Mouse (Mus musculus): ENCODE measurements at regions not wholly inside any gene's neighbourhood (a gene's known extent, or its start where the extent isn't known, plus 50 kb on each side); places are given as distances from the start of the nearest gene placed in this dataset.

DNA sequence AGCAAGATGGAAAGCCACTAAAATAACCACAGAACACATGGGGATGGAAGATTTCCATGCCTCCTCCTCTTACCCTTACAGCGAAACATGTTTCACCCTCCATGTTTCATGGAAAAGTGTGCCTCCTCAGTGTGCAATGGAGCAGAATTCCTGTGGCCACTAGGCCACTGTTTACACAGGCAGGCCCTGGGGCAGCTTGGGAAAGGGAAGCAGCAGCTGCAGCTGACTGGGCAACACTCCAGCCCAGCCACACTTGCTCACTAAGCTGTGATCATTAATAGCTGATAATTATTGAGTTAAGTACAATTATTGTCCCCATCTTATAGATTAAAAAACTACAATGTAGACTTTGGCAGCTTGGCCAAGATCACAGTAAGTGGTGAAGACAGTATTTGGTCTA lies 402.5 kb upstream of the Acvr2a start:
- no peak for DNase-seq

DNA sequence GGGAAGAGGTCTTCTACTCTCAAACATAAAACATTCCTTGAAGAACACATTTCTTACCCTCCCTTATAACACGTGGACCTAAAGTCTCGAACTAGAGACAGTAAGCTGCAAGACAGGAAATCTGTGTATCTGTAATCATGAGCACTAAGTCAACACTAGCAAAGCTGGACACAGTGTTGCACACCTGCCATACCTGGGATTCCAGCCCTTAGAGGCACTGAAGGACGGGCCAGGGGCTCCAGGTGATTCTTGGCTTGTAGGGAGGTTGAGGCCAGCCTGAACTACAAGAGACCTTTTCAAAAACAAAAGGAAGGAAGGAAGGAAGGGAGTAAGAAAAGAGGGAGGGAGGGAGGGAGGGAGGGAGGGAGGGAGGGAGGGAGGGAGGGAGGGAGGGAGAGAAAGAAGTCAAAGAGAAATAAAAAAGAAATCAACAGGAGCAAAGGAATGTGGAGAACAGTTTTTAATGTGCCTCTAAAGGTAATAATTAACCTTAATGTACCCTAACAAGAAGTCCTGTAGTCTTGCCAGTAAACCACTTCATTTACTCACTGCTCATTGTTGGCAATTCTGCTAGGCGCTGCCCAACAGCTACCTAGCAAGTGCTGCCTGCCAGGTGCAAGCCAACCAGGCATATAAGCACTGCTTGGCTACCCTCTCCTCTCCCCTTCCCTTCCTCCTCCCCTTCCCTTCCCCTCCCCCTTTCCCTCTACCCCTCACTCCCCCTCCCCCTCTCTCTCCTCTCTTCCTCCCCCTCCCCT lies 401.0 kb upstream of the Acvr2a start:
- no peak for DNase-seq

DNA sequence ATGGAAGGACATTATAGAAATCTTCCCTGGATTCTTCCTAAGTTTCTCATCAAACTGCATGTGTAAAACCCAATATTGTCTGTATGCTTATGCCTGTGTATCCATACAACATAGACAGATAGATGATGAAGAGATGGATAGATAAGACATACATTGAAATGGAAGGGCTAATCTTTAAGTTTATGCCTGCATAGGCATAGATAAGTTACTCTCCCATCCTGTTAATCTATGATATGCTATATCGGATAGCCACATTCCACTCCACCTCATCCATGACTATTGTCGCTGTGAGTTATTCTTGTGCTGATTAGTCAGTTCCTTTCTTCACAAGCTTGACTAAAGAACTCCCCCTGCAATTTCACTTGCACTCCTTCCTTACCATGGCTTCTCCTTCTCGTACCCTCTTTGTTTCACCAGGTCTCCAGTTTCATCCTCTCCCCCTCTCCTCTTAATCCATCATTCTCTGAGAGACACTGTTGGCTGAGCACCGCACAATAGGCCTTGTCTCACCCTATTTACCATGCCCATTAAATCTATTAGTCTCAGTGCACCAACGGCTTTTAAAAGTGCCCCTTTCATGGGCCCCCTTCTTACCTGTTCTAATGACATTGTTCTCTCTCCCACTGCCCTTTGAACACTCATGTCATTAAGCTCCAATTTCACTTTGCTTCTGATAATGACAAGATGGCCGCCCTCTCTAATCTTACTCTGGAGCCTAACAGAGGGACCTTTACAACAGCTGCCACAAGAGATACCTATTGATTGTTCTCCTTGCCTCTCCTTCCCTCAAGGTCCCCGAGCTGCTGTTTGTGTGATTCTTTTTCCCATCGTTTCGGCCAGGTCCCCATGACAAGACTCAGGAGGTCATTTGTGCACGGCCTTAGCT lies 399.1 kb upstream of the Acvr2a start:
- no peak for DNase-seq

DNA sequence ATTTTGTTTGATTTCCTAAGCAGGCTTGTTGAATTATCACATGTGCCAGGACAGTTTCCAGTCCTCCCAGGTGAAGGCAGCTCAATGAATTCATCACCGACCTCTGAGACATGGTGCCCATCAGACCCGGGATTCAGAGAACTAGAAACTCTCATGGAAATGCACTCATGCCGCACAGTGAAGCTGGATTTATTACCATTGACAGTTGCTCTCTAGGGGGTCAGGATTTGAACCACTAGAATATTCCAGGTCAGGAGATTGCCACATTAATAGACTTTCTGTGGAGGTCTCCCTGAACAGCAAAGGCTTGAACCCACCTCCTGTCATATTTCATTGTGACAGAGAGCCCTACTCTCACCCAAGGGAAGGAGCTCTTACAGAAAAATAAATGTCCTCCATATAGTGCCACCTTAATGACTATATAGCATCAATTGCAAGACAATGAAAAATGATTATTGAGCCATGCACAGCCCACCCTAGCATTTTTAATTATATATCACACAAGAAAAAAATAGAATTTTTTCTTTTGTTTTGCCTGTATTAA lies 397.6 kb upstream of the Acvr2a start:
- no peak for DNase-seq

DNA sequence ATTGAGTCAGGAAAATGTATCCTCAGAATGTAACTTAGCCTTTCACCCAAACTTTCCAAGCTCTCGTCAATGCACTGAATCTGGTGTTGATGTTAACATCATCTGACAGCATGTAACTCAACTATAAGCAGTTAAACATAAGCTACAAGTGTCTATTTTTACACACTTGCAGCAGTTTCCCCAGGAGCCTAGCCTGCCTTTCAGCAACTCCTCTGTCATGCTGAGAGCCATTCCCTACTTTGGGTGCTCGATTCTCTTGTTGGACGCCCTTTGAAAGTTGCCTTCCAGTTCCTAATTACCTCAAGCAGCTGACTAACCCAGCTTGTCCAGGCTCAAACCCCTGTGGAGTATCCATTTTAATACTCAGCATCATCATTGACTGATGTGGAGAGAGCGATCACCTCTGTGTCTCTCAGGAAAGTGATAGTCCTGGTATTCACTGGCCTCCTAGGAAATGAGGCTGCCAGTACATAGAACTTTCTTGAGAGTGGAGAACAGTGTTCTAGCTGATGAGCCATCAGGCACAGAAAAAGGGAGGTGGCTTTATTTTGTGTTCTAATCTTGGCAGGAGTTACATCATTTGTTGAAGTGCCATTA lies 396.8 kb upstream of the Acvr2a start:
- DNase-seq = no peak

DNA sequence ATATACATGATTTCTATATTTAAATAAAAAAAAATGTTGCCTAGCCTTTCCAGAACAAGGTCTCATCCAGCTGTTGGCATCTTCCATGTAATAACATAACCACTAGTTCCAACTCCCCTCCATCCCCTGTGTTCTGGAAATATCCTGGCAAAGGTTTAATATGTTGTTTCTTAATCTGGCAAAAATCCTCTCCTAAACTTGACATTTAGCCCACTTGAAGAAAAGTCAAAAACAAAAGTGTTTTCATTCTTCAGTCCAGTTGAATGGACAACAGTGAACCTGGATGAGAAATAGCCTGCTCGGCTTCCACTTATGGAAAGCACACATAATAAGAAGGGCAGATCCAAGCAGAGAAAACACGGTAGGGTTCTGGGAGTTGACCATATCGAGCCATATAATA lies 393.1 kb upstream of the Acvr2a start:
- no peak for DNase-seq

DNA sequence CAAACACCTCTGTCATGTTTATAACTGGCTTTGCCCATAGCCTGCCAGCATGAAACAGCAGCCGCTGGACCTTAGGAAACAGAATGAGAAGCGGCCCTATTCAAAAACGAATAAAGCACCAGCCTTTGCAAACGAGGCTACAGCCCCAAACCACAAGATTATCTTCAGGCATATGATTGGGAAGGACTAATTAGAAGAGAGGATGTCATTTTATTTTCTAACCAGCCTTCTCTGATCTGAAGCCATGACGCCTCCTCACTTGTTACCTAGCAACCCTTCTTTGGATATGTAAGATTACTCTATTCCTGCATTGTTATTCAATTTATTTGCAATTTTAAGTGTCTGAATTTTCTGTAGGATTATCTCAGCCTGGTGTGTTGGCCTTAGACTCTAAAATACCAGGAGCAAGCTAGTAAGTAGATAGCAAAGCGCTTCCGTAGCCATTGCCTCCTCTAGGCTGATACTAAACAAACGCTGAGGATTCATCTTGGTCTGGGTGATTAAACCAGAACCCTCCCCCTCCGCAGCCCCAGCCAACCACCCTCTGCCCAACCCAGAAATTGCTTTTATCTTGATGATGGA lies 390.0 kb upstream of the Acvr2a start:
- no peak for DNase-seq

DNA sequence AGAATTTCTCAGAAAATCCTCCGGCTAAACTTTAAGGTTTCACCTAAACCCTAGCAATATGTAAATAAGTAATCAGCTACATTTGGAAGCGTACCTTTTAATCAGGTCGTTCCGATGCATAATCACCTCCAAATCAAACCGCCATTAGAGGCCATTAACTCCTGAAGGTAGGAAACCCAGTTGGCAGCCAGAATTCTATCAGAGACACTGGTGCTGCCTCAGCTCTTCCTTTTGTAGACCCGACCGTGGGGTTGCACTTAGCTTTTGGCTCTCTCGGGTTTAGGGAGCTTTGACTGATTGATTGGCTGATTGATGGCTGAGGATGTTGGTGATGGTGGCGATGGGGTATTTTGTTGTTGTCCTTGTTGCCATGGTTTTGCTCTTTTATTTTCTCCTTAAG lies 389.3 kb upstream of the Acvr2a start:
- no peak for DNase-seq

DNA sequence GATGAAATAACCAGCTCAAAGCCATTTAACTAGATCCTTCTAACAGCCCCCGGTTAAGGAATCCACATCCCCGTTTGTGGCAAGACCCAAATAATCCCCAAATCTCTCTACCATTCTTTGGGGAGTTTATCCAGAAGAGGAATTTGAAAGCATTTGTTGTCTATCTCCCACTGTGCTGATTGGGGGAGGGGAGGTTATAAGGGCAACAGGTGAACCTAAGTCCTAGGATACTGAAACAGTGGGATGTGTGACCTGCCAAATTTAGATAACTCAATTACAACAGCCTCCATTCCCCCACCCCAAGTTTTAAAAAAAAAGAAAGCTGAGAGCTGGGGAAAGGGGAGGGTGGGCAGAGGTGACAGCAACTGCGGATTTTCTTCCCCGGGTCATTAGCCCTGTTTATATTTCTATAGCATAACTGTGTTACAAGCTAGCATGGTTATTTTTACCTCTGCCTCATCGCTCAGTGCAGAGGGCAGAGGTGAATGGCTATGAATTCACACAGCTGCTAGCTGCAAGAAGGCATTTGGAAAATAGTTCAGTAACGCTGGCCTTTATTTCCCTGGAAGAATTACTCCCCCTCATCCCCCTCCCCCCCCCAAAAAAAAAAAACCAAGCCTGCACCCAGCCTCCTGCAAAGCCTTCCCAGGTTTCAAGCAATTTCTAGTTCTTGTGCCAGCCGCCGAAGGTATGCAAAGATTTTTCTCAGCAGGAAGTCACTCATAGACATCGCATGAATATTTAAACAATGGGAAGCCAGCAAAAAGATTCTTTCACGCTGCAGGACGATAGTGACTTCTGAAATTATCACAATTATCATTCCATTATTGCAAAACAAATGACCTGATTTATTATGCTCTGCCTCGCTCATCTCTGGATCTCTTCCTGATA lies 388.5 kb upstream of the Acvr2a start:
- DNase-seq = no peak

DNA sequence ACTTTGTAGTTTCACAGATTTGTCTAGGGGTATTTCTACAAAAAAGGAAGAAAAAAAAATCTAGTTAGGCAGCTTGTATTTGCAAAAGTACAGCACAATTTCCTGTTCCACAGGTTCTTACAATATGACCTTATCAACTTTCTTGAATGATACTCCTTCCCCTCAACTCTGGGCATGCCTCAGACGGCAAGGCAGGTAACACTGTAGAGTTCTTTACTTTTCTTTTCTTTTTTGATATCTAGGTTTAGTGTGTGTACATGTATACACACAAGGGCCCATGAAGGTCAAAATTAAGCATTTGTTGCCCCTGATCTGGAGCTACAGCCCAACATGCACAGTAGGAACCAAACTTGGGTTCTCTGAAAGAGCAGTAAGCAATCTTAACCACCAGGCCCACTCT lies 381.4 kb upstream of the Acvr2a start:
- DNase-seq = no peak

DNA sequence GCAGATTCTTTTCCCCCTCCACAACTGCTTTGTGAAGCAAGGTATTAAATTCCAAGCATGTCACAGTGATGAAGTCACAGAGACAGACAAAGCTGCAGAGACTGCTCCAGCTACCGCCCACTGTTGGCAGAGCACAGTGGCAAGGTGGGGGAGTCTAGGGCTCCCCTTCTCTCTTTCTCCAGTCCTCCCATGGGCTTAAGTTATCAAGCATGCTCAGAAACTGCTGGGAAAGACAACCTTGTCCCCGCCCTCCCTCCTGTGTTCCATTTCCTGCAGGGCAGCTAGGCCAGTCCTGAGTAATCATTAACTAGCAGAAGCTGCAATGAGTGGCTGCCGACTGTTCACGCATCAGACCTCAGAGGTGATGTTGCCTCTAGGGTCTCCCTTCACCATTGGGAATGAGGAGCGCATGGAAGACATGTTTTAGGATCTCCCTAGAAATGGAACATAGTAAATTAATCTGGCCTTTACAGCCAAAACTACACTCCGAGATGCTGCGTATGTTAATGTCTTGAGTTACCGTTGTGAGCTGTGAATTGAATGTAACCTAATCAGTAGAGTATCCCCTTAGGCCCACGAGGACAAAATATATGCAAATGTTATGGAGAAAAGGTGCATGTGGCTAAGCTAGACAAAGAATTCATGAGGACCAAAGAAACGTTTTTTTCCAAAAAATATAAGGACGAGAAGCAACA lies 372.5 kb upstream of the Acvr2a start:
- no peak for DNase-seq

DNA sequence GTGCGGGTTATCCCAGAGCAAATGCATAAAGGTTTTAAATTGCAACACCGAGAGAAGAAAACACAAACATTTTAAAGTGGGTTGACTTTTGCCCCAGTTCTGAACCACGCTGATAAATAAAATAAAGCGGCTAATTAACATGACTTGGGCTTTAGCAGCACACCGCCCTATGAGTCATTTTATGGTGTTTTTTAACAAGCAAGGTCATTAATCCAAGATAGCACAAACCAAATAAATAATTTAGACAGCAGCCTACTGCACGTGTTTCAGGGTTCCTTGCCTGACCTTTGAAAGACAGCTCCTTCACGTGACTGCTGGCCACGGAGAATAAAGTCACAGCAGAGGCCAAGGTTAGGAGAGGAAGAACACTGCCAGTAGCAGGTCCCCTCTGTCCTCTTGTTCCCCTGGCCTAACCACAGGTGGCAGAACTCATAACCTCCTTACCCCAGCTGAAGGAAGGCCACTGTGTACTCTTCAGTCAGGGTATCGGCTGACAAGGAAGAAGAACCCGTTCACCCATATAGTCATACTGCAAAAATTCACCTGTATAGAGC lies 371.8 kb upstream of the Acvr2a start:
- no peak for DNase-seq

DNA sequence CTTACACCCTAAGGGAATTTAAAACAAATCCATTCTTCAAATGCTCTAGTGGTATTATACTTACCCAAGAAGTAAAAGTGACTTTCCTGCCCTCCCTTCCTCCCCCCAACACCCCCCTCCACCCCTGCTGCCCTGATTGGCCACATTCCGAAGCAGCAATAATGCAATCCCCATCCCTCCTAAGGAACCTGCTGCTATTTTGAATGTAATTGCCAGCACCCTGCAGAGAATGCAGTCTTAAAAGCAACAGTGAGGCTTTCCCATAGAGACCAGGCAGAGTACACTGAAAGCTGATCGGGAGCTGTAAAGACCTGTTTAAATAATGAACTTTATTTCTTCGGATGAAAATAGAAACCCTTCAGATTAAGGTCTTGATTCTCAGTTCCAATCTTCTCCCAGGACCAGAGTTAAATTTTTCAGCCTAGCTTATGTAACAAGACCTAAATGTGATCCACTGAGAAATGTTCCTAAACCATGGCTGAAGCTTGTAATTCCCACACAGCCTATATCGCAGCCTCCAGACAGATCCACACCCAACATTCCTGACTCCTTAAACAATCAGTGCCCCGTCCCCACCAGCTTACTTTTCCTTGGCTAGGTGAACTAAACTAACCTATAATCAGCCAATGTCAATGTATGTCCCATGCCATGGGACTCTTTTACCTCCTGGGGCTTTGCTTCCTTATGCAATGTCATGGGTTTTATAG lies 367.9 kb upstream of the Acvr2a start:
- DNase-seq = no peak

DNA sequence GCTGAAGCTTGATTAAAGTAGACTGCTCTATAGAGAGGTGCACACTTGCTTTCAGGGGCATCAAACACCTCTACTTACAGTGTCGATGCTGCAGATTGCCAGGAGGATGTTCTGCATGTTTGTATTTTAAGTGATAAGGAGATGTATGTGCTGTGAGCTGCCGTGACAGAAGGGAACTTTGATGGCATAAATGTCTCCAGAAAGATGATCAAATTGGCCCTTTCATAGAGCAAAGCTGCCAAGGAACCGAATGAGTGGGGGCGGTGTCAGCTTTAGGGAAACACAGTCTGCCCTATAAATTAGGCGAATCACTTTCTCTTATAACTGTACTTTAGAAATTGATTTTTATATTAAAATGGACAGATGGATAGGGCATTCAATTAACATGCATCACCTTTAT lies 367.3 kb upstream of the Acvr2a start:
- DNase-seq = no peak

DNA sequence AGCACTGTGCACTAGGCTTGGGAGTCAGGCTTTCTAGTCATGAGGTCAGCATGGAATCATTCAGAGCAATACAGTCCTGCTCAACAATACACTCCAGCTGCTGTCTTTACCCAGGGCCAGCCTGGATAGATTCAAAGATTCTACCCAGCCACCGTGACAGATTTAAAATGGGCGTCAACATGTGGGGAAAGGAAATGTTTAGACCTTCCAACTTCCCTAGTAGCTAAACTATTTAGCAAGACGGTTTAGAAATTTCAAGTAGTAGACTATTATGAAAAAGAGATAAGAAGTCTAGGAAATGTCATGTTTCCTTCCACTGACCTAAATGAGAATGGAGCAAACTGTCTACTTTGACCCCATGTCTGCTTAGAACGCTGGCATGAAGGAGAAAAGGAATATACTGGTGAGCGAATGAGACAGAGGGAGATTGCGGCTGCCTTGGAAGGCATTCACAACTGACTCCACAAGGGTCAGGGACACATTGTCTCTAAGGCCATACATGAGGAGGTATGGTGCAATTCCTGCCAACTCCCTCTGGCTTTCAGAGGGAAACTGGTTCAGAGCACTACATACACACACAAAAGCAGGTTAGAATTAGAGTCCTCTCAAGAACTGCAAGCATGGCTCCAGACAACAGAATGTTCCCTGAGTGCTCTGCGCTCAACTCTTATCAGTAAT lies 364.6 kb upstream of the Acvr2a start:
- no peak for DNase-seq

DNA sequence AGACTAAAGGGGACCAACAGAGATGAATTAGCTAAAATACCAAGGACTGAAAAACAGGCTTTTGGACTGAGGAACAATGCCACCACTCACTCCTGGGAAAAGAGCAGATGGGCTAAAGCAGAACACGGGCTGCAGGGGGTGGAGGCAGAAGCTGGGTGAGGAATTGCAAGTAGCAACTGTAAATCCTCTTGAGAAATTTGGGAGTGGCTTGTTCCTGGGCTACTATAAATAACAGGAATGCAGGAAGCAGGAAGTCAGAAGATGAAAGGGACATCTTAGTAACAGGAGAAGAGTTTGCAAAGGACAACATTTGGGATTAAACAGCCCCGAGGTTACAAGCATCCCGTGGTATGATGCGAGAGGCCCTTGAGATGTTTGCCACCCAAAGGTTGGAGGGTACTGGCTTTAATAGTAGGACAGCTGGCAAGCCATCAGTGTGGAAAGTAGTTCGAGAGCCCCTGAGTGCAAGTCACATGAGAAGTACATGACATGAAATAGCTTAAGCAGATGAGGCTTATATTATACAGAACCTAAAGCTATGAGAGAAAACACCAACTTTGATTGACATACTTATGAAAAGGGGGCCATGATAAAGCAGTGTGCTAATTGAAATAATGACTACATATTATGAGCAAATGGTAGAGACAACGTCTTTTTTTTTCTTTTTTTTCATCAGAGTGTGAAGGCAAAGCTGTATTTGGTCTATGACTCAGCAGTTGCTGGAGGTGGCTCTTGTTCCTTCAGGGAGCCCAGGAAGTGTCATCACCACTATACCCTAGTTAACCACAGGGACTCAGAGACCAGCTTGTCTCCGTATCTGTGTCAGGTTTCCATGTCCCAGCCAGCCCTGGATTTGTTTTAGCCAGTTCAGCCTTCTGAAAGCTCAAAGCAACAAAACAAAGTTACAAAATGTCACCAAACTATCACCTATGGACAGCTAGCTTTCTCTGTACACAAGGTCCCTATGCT lies 357.6 kb upstream of the Acvr2a start:
- DNase-seq = peak; percentile 12

DNA sequence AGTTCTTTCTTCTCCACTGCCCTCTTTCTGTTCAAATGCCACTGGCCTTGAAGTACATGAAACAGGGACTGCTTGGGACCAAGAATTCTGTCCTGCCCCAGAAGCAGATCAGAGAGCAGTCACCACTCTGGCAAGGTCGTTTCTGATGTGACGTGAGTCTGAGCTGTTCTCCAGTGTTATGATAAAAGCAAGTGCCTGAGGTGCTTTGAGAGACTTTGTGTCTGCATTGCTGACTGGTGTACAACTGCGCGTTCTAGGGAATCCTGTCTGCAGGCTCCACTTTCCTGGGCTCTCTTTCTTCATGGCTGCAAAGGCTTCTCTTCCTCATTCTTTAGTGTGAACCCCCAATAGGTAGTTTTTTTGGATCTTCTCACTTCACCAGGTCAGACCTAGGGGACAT lies 356.8 kb upstream of the Acvr2a start:
- no peak for DNase-seq

DNA sequence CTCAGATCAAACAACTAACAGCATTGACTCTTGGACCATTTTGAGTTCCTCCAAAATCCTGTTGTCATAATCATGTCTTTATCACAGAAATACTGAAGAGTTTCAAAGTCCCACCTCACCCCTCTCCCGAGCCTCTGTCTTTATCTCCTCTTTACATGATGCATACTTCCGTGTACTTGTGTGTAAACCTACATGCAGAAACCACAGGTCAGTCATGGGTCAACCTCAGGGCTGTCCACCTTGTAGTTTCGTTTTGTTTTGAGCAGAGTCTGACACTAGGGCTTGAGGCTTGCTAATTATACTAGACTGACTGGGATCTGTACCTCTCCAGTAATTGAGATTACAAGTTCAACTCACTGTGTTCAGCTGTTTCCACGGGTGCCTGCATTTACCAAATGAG lies 348.4 kb upstream of the Acvr2a start:
- DNase-seq = no peak

DNA sequence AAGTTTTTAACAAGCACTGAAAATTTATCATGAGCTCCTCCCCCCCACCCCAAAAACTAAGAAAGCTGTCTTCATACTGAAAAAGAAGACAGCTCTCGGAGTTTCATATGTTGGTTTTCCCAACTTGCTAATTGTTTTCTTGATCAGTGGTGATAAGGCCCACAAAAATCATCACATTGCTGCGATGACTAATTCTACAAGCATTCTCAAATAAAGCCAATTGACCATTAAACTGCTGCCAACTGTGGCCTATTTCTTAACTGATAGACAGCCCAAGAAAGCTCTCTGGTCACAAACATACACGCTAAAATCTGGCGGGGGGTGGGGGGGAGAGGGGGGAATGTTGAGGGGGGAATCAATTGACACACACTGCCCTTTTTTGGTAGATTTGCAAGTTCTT lies 345.0 kb upstream of the Acvr2a start:
- no peak for DNase-seq

Measured in cerebellum, adult 11-12 months (tissue).